Mouse (Mus musculus) kidney, postnatal 14 days (tissue): ENCODE data around the gene Arhgap23.
A peak's percentile ranks its signal among the peaks of the same experiment; 100 is the strongest.

ENCODE experiments used
- DNase-seq: peaks from one replicate; pipeline ENCODE4 v3.0.0; 2022; ENCODE audit warnings: mixed read lengths

Gene Arhgap23

GRCm38 (mm10) chr11:97534442-97535307, 119.3 kb downstream of the Arhgap23 start:
- DNase-seq, result no peak

- DNase-seq, result no peak
Observed at GRCm38 (mm10) chr11:97535308-97535630, 119.9 kb downstream of the Arhgap23 start.

GRCm38 (mm10) chr11:97535660-97536059, 120.3 kb downstream of the Arhgap23 start:
- no peak for DNase-seq

- DNase-seq, result no peak
Observed at GRCm38 (mm10) chr11:97536083-97536747, 120.9 kb downstream of the Arhgap23 start.

- peak; percentile 56 for DNase-seq
Observed at GRCm38 (mm10) chr11:97536835-97537579, 121.7 kb downstream of the Arhgap23 start.

- no peak for DNase-seq
Observed at GRCm38 (mm10) chr11:97537580-97538089, 122.3 kb downstream of the Arhgap23 start.

- DNase-seq, result no peak
Observed at GRCm38 (mm10) chr11:97539622-97540021, 124.3 kb downstream of the Arhgap23 start.

GRCm38 (mm10) chr11:97540136-97540535, 124.8 kb downstream of the Arhgap23 start:
- DNase-seq, result no peak

GRCm38 (mm10) chr11:97540604-97541003, 125.3 kb downstream of the Arhgap23 start:
- peak; percentile 78 for DNase-seq

- no peak for DNase-seq
Observed at GRCm38 (mm10) chr11:97542171-97543150, 127.1 kb downstream of the Arhgap23 start.

- peak; percentile 83 for DNase-seq
Observed at GRCm38 (mm10) chr11:97543181-97543733, 127.9 kb downstream of the Arhgap23 start.

GRCm38 (mm10) chr11:97543883-97544282, 128.6 kb downstream of the Arhgap23 start:
- no peak for DNase-seq

- no peak for DNase-seq
Observed at GRCm38 (mm10) chr11:97545808-97546560, 130.7 kb downstream of the Arhgap23 start.

GRCm38 (mm10) chr11:97546804-97547411, 131.6 kb downstream of the Arhgap23 start:
- peak; percentile 69 for DNase-seq

GRCm38 (mm10) chr11:97547957-97548706, 132.8 kb downstream of the Arhgap23 start:
- DNase-seq, result no peak

GRCm38 (mm10) chr11:97548757-97549156, 133.4 kb downstream of the Arhgap23 start:
- DNase-seq, result no peak
